Mouse (Mus musculus) ovary, postnatal 10 days (tissue): ENCODE results near the gene Zfp493.
"Not testable (repeated sequence)": the region's sequence is repeated elsewhere in the genome, so short reads cannot be mapped to it uniquely, and the experiment has no call there.

ENCODE experiments used
- DNase-seq: peaks from one replicate; pipeline ENCODE4 v3.0.0; 2022; ENCODE audit warnings: low spot score

Zfp493 gene

GRCm38 (mm10) chr13:67779265-67780221, at the start of gene Zfp493:
Zfp493 (plus strand) TSS chr13:67779693.
- DNase-seq: peak; percentile 24

GRCm38 (mm10) chr13:67734391-67734790, 45.1 kb upstream of the Zfp493 start:
- DNase-seq: not testable (repeated sequence)

GRCm38 (mm10) chr13:67742941-67743340, 36.6 kb upstream of the Zfp493 start:
- DNase-seq: no peak

GRCm38 (mm10) chr13:67743896-67744295, 35.6 kb upstream of the Zfp493 start:
- no peak for DNase-seq

GRCm38 (mm10) chr13:67754333-67755306, 24.9 kb upstream of the Zfp493 start, which contains the start of gene Zfp85:
Zfp85 (minus strand) TSS chr13:67755228.
- peak; percentile 42 for DNase-seq

- no peak for DNase-seq
Measured at GRCm38 (mm10) chr13:67755761-67756160, 23.7 kb upstream of the Zfp493 start.

GRCm38 (mm10) chr13:67759966-67760365, 19.5 kb upstream of the Zfp493 start:
- no peak for DNase-seq

- no peak for DNase-seq
Measured at GRCm38 (mm10) chr13:67763031-67763768, 16.3 kb upstream of the Zfp493 start.

GRCm38 (mm10) chr13:67791921-67792455, 12.5 kb downstream of the Zfp493 start:
- no peak for DNase-seq

GRCm38 (mm10) chr13:67798618-67799017, 19.1 kb downstream of the Zfp493 start:
- DNase-seq: no peak

- not testable (repeated sequence) for DNase-seq
Measured at GRCm38 (mm10) chr13:67799151-67799550, 19.7 kb downstream of the Zfp493 start.

GRCm38 (mm10) chr13:67811651-67812210, 32.2 kb downstream of the Zfp493 start:
- DNase-seq: no peak

GRCm38 (mm10) chr13:67812961-67813709, 33.6 kb downstream of the Zfp493 start:
- DNase-seq: no peak

GRCm38 (mm10) chr13:67813710-67814660, 34.5 kb downstream of the Zfp493 start, which contains the start of gene Zfp273:
Zfp273 (plus strand) TSS chr13:67813740.
- peak; percentile 73 for DNase-seq

GRCm38 (mm10) chr13:67818636-67819035, 39.1 kb downstream of the Zfp493 start:
- no peak for DNase-seq

- DNase-seq: peak; percentile 16
Measured at GRCm38 (mm10) chr13:67830911-67831336, 51.4 kb downstream of the Zfp493 start, which contains the start of gene Gm10037. Gm10037 (plus strand) TSS chr13:67831106.

GRCm38 (mm10) chr13:67833137-67833536, 53.6 kb downstream of the Zfp493 start:
- not testable (repeated sequence) for DNase-seq
